Mouse (Mus musculus) MN1 (cell line): Measurements from ENCODE around the gene Arpc5.

Source experiments
- DNase-seq: peaks from one replicate; pipeline ENCODE4 v3.0.0-alpha.2; 2016; ENCODE audit warnings: low spot score

Arpc5 gene

GRCm38 (mm10) chr1:152810533-152811439, 44.4 kb downstream of the Arpc5 start:
- no peak for DNase-seq

- peak; percentile 91 for DNase-seq
Observed at GRCm38 (mm10) chr1:152815265-152815701, 48.9 kb downstream of the Arpc5 start.

DNA sequence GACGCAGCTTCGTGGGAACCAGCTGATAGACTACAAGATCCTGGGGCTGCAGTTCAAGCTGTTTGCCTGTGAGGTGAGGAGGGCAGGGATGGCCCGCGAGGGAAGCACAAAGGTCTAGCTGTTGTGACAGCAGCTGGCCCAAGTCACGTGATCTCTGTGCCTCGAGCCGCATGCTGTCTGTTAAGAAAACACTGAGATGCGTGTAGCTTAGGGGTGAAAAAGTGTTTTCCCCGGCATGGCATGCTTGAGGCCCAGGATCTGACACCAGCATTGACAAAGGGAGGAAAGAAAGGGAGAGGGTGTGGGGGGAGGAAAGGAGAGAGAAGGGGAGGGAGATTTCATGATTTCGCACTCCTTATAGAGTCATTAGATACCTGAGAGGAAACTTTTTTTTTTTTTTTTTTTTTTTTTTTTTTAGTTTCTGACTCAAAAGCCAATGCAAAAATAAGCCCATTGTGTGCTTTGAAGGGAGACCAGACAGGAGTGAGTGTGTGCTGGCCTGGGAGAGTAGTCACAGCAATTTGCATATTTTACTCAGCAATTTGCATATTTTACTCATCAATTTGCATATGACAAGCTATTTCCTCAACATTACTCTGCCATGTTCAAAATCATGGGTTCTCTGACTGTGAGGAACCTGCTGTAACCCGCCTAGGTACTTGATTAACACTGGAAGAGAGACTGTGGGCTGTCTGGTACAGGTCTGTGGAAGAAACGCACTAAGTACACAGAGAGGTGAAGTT, 50.9 kb downstream of the Arpc5 start:
- DNase-seq, result no peak

GRCm38 (mm10) chr1:152817794-152818193, 51.5 kb downstream of the Arpc5 start:
- no peak for DNase-seq

DNA sequence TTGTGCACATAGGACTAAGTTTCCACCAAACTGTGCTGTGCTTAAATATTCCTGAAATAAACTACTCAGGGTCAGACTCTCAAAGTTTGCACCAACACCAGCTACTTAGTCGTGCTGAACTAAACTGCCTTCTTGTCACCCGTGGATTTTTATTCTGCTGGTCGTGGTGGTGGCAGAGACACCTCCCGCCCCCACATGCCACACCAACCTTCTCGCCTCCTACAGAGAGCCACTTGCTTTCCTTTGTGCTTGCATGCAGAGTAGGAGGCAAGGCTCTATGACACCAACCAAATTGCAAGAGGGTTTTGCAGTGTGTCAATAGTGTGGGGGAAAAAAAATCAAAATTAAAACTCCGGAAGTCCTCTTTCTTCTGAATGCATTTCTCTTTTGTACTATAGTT, 53.2 kb downstream of the Arpc5 start:
- DNase-seq, result no peak

DNA sequence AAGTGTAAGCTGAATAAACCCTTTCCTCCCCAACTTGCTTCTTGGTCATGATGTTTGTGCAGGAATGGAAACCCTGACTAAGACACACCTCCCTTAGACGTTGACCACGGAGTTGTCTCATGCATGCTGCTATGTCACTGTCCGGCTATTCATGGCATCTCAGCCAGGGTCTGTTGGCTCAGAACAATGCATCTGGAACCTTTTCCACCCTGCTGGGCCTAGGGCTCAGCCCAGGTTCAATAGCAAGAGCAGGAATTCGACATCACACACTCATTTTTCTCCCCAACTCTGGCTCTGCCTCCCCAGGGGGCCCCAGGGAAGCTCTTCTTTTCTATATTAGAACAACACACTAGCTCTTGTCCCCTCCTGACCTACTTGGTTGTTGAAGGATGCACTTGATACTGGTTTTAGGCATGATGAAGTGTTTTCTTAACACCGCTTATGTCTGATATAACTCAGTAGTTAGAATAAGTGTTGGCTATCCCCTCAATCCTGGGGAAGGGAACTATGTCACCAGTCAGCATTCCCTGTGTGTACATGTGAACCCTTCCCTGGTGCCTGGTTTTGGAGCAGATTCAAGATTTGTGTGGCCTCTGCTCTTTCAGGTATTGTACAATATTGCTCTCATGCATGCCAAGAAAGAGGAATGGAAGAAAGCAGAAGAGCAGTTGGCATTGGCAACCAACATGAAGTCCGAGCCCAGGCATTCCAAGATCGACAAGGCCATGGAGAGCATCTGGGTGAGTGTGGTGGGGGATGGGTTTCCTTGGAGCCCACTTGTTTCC, 54.8 kb downstream of the Arpc5 start:
- DNase-seq, result no peak

DNA sequence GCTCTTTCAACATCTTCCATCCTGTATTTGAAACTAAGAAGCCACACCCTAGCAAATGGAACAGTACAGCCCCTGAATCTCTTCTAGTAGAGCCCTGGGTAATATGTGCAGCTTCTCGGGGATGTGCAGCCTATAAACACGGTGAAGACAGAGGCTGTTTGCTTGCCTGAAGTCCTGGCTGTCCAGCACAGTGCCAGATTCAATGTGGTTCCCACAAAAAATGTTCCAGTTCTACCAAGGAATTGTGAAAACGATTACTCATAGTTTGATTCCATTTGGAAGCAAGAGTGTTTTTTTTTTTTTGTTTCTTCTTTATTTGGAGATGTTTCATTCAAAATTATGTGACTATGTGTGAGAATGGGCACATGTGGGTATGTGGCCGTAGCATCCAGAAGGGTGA, 55.4 kb downstream of the Arpc5 start:
- no peak for DNase-seq

- DNase-seq, result no peak
Observed at GRCm38 (mm10) chr1:152824206-152824605, 57.9 kb downstream of the Arpc5 start.
